25 mouse cellular contexts compared by ENCODE assay signal in genomic region chr15:81123122-81123521, GRCm38 (mm10).
A peak's percentile ranks its signal among the peaks of the same experiment; 100 is the strongest.
DNase-seq lines count a peak whose midpoint lies in the region; ATAC-seq and TF ChIP-seq lines count a peak whose summit lies in the region.
"Had no signal": no experiment of that assay in that cellular context is flagged by ENCODE, and none has a peak within 500 bp of the region (broad histone marks: within the 10 kb centered on the region; RNA-seq: fewer than 3 reads in every experiment).

No protein-coding gene starts in this region.

- no peak overlapping the region for H3K4me3 ChIP-seq in forebrain, embryonic 13.5 days
- no peak overlapping the region for H3K4me3 ChIP-seq in forebrain, embryonic 15.5 days
- no peak overlapping the region for H3K4me3 ChIP-seq in layer of hippocampus, adult 2 months
- H3K4me3 ChIP-seq in bone marrow macrophage, adult 2 months (ENCODE audit: insufficient read depth, low read length): no peak overlapping the region
- no peak overlapping the region for H3K4me3 ChIP-seq in macrophage (ENCODE audit: inconsistent target)
- H3K4me3 ChIP-seq: embryonic facial prominence, embryonic 10.5 days; embryonic facial prominence, embryonic 13.5 days; erythroblast, embryonic 14.5 days; heart, embryonic 12.5 days; heart, embryonic 15.5 days; hindbrain, embryonic 15.5 days had no signal

- H3K27ac ChIP-seq in forebrain, embryonic 13.5 days: 0 out of 2 replicates have a peak overlapping the region, but pooled peaks have one; percentile 12
- H3K27ac ChIP-seq in forebrain, embryonic 15.5 days (replicated peaks): no peak overlapping the region
- H3K27ac ChIP-seq in layer of hippocampus, adult 2 months: peak overlapping the region; percentile 77
- H3K27ac ChIP-seq in bone marrow macrophage, adult 2 months (ENCODE audit: insufficient read depth, low read depth, low read length): peak overlapping the region; percentile 81
- H3K27ac ChIP-seq in macrophage: peak overlapping the region; percentile 62
- H3K27ac ChIP-seq: embryonic facial prominence, embryonic 10.5 days; embryonic facial prominence, embryonic 13.5 days; heart, embryonic 15.5 days; hindbrain, embryonic 15.5 days had no signal

- H3K4me2 ChIP-seq in forebrain, embryonic 13.5 days: no peak overlapping the region
- no peak overlapping the region for H3K4me2 ChIP-seq in forebrain, embryonic 15.5 days (replicated peaks)
- H3K4me2 ChIP-seq: embryonic facial prominence, embryonic 13.5 days; heart, embryonic 12.5 days; heart, embryonic 15.5 days; hindbrain, embryonic 15.5 days had no signal

- peaks cover 89% of the 10 kb centered on the region for H3K79me2 ChIP-seq in macrophage (ENCODE audit: inconsistent target)

- no peaks in the 10 kb centered on the region for H3K36me3 ChIP-seq in forebrain, embryonic 13.5 days (ENCODE audit: poor library complexity, severe bottlenecking)
- H3K36me3 ChIP-seq in forebrain, embryonic 15.5 days: no peaks in the 10 kb centered on the region
- H3K36me3 ChIP-seq in macrophage (ENCODE audit: inconsistent target): no peaks in the 10 kb centered on the region
- H3K36me3 ChIP-seq: embryonic facial prominence, embryonic 10.5 days; embryonic facial prominence, embryonic 13.5 days; heart, embryonic 12.5 days; heart, embryonic 15.5 days; hindbrain, embryonic 15.5 days had no signal

- no peak for TF ChIP-seq POLR2A in bone marrow macrophage, adult 2 months (IDR thresholded peaks at IDR 0.05; ENCODE audit: borderline replicate concordance, low read depth, low read length)

- no peaks in the 10 kb centered on the region for H3K9me3 ChIP-seq in forebrain, embryonic 13.5 days (replicated peaks)
- no peaks in the 10 kb centered on the region for H3K9me3 ChIP-seq in forebrain, embryonic 15.5 days
- H3K9me3 ChIP-seq: embryonic facial prominence, embryonic 10.5 days; embryonic facial prominence, embryonic 13.5 days; heart, embryonic 12.5 days; heart, embryonic 15.5 days; hindbrain, embryonic 15.5 days had no signal

- TF ChIP-seq CTCF in layer of hippocampus, adult 2 months (conservative IDR thresholded peaks at IDR 0.05): no peak
- TF ChIP-seq CTCF in bone marrow macrophage, adult 2 months (IDR thresholded peaks at IDR 0.05; ENCODE audit: low read depth, low read length): no peak

- no peak overlapping the region for H3K9ac ChIP-seq in forebrain, embryonic 13.5 days
- H3K9ac ChIP-seq in forebrain, embryonic 15.5 days (replicated peaks): no peak overlapping the region
- H3K9ac ChIP-seq: embryonic facial prominence, embryonic 13.5 days; heart, embryonic 12.5 days; heart, embryonic 15.5 days; hindbrain, embryonic 15.5 days had no signal

- DNase-seq in layer of hippocampus, adult 2 months (ENCODE audit: low spot score in 2 of 2): no peak
- no peak for DNase-seq in layer of hippocampus, postnatal 25 days (ENCODE audit: extremely low spot score in 1 of 2, low spot score in 1 of 2)
- DNase-seq in frontal cortex, postnatal 36 days (ENCODE audit: low spot score in 2 of 2): no peak
- DNase-seq: adrenal gland, adult 2 months; adrenal gland, postnatal 14 days; cerebellum, adult 11-12 months; cerebellum, adult 8-10 months; cerebellum, postnatal 36 days; embryo, embryonic 11 days; gastrocnemius, postnatal 10 days; gastrocnemius, postnatal 36 days; heart, postnatal 10 days; heart, postnatal 36 days; kidney, adult 11 months had no signal

- 77% methylated on average over 5 of the region's 5 CpGs for WGBS in forebrain, embryonic 13.5 days
- 52% methylated on average over 5 of the region's 5 CpGs for WGBS in forebrain, embryonic 15.5 days
- 97% methylated on average over 5 of the region's 5 CpGs for WGBS in macrophage (ENCODE audit: missing documents)

- ATAC-seq in forebrain, embryonic 13.5 days: no peak
- ATAC-seq in forebrain, embryonic 15.5 days (replicated peaks): no peak
- ATAC-seq: CD4-positive, CD25-positive, alpha-beta regulatory T cell, adult 4 months had no signal

- no peaks in the 10 kb centered on the region for H3K27me3 ChIP-seq in forebrain, embryonic 13.5 days
- no peaks in the 10 kb centered on the region for H3K27me3 ChIP-seq in forebrain, embryonic 15.5 days
- H3K27me3 ChIP-seq: embryonic facial prominence, embryonic 13.5 days; heart, embryonic 12.5 days; heart, embryonic 15.5 days; hindbrain, embryonic 15.5 days had no signal

- peaks cover 30% of the 10 kb centered on the region for H3K4me1 ChIP-seq in forebrain, embryonic 13.5 days
- peaks cover 12% of the 10 kb centered on the region for H3K4me1 ChIP-seq in forebrain, embryonic 15.5 days
- peaks cover 35% of the 10 kb centered on the region for H3K4me1 ChIP-seq in bone marrow macrophage, adult 2 months (ENCODE audit: control insufficient read depth, insufficient read depth, low read length)
- H3K4me1 ChIP-seq: heart, embryonic 15.5 days had no signal
